Mouse (Mus musculus) lung, postnatal 36 days (tissue): ENCODE measurements around the gene Dnajc12.
A peak's percentile ranks its signal among the peaks of the same experiment; 100 is the strongest.
"Not testable (repeated sequence)": the region's sequence is repeated elsewhere in the genome, so short reads cannot be mapped to it uniquely, and the experiment has no call there.

Source experiments
- DNase-seq: peaks from one replicate; pipeline ENCODE4 v3.0.0; 2022; ENCODE audit warnings: mixed read lengths

Dnajc12 gene

GRCm38 (mm10) chr10:63382372-63383279, at the start of gene Dnajc12:
Dnajc12 (plus strand) TSS chr10:63382443.
- DNase-seq: peak; percentile 97

GRCm38 (mm10) chr10:63336901-63337300, 45.3 kb upstream of the Dnajc12 start:
- DNase-seq: no peak

- DNase-seq: no peak
These were observed 44.9 kb upstream of the Dnajc12 start for GRCm38 (mm10) chr10:63337326-63337725.

- DNase-seq: peak; percentile 56
These were observed 44.0 kb upstream of the Dnajc12 start for GRCm38 (mm10) chr10:63337951-63338836.

GRCm38 (mm10) chr10:63338914-63339643, 43.2 kb upstream of the Dnajc12 start:
- DNase-seq: peak; percentile 93

- DNase-seq: no peak
These were observed 40.9 kb upstream of the Dnajc12 start for GRCm38 (mm10) chr10:63341351-63341750.

GRCm38 (mm10) chr10:63344751-63345150, 37.5 kb upstream of the Dnajc12 start:
- DNase-seq: no peak

GRCm38 (mm10) chr10:63348291-63348690, 34.0 kb upstream of the Dnajc12 start:
- DNase-seq: no peak

- DNase-seq: no peak
These were observed 31.6 kb upstream of the Dnajc12 start for GRCm38 (mm10) chr10:63350666-63351065.

- not testable (repeated sequence) for DNase-seq
These were observed 31.1 kb upstream of the Dnajc12 start for GRCm38 (mm10) chr10:63351099-63351498.

GRCm38 (mm10) chr10:63352111-63352510, 30.1 kb upstream of the Dnajc12 start:
- no peak for DNase-seq

GRCm38 (mm10) chr10:63360502-63360901, 21.7 kb upstream of the Dnajc12 start:
- no peak for DNase-seq

GRCm38 (mm10) chr10:63365918-63366455, 16.3 kb upstream of the Dnajc12 start:
- peak; percentile 6 for DNase-seq

GRCm38 (mm10) chr10:63367386-63367785, 14.9 kb upstream of the Dnajc12 start:
- no peak for DNase-seq

- peak; percentile 66 for DNase-seq
These were observed 14.2 kb upstream of the Dnajc12 start for GRCm38 (mm10) chr10:63368041-63368440.

- DNase-seq: no peak
These were observed 5.9 kb upstream of the Dnajc12 start for GRCm38 (mm10) chr10:63376303-63376702.

GRCm38 (mm10) chr10:63377468-63377867, 4.8 kb upstream of the Dnajc12 start:
- DNase-seq: peak; percentile 81

GRCm38 (mm10) chr10:63378948-63379680, 3.1 kb upstream of the Dnajc12 start:
- no peak for DNase-seq

- peak; percentile 10 for DNase-seq
These were observed 554 bp upstream of the Dnajc12 start, which contains the start of gene Sirt1 for GRCm38 (mm10) chr10:63381498-63382280. Sirt1 (minus strand) TSS chr10:63381704.

GRCm38 (mm10) chr10:63385897-63386296, 3.7 kb downstream of the Dnajc12 start:
- DNase-seq: not testable (repeated sequence)

- peak; percentile 90 for DNase-seq
These were observed 4.2 kb downstream of the Dnajc12 start for GRCm38 (mm10) chr10:63386444-63386843.
